Mouse (Mus musculus): ENCODE data around the gene Zbtb16. TPM values are rescaled to one million over a fixed set of nuclear protein-coding genes. Genes with fewer than 3 reads are reported as not detected.

The Zbtb16 gene
- polyA plus RNA-seq, 1 experiment from 2014 or later: 13.3 TPM

DNA sequence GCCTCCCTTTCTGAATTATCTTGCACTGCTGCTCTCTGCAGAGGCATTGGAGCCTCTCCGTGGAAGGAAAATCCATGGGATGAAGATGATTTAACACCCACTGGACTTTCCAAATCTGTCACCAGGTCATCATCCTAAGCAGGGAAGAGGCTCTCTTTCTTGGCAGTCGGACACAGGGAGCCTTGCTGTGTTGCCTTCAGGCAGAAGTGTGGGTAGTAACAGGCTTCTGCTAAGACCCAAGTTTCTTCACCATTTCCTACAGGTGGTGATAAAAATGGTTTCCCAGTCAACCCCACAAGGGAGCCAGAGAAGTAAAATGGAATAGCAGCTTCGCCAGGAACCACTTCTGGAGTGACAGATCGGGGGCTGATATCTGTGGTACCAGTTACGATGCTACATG lies 13.5 kb upstream of the Zbtb16 start:
- no peak overlapping the region for H3K27ac ChIP-seq (ENCODE audit: low read length)
- no peak overlapping the region for H3K9ac ChIP-seq (ENCODE audit: low read length)
- no peak overlapping the region for H3K4me2 ChIP-seq (ENCODE audit: low read depth, low read length)
- H3K9me3 ChIP-seq (ENCODE audit: control insufficient read depth, low read length): no peaks in the 10 kb centered on the region
- H3K27me3 ChIP-seq (ENCODE audit: control insufficient read depth, insufficient read depth, low read depth, low read length): no peaks in the 10 kb centered on the region
- ATAC-seq (ENCODE audit: low read depth): no peak
- no peaks in the 10 kb centered on the region for H3K36me3 ChIP-seq (ENCODE audit: control insufficient read depth, insufficient read depth, low read length)
- no peaks in the 10 kb centered on the region for H3K4me1 ChIP-seq (replicated peaks; ENCODE audit: control insufficient read depth, insufficient read depth, low read length)
- no peak overlapping the region for H3K4me3 ChIP-seq (ENCODE audit: low read length)
- WGBS: 71% methylated on average over 5 of the region's 5 CpGs

GRCm38 (mm10) chr9:48839568-48839967 lies 3.5 kb upstream of the Zbtb16 start:
- no peak overlapping the region for H3K4me3 ChIP-seq (ENCODE audit: low read length)
- H3K27me3 ChIP-seq (ENCODE audit: control insufficient read depth, insufficient read depth, low read depth, low read length): peaks cover 9% of the 10 kb centered on the region; the same call in 1 of the 2 replicates
- no peak overlapping the region for H3K9ac ChIP-seq (ENCODE audit: low read length)
- H3K4me2 ChIP-seq (ENCODE audit: low read depth, low read length): no peak overlapping the region
- no peaks in the 10 kb centered on the region for H3K36me3 ChIP-seq (ENCODE audit: control insufficient read depth, insufficient read depth, low read length)
- no peak overlapping the region for H3K27ac ChIP-seq (ENCODE audit: low read length)
- 91% methylated on average over 3 of the region's 3 CpGs for WGBS
- no peak for ATAC-seq (ENCODE audit: low read depth)
- H3K9me3 ChIP-seq (ENCODE audit: control insufficient read depth, low read length): no peaks in the 10 kb centered on the region
- peaks cover 4% of the 10 kb centered on the region; the same call in 1 of the 2 replicates for H3K4me1 ChIP-seq (replicated peaks; ENCODE audit: control insufficient read depth, insufficient read depth, low read length)

DNA sequence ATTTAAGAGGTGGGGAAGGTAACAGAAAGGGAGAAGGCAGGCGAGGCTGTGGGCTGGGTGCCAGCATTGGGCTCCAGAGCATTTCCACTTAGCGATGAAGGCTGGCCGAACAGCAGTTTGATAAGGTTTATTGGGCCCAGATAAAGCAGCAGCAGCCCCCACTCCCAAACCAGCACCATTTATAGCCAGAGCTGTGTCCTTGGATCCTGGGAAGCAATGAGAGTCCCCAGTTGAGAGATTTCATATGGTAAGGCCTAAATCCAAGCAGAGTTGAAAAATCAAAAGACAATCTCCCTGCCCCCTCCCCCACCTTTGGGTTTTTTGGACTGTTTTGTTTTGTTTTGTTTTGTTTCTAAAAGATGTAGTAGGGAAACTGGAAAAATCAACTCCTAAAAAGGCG lies 2.3 kb upstream of the Zbtb16 start:
- H3K27ac ChIP-seq (ENCODE audit: low read length): no peak overlapping the region
- H3K4me1 ChIP-seq (replicated peaks; ENCODE audit: control insufficient read depth, insufficient read depth, low read length): peaks cover 7% of the 10 kb centered on the region
- ATAC-seq (ENCODE audit: low read depth): no peak
- no peaks in the 10 kb centered on the region for H3K36me3 ChIP-seq (ENCODE audit: control insufficient read depth, insufficient read depth, low read length)
- H3K9ac ChIP-seq (ENCODE audit: low read length): no peak overlapping the region
- peaks cover 21% of the 10 kb centered on the region for H3K27me3 ChIP-seq (ENCODE audit: control insufficient read depth, insufficient read depth, low read depth, low read length)
- H3K4me3 ChIP-seq (ENCODE audit: low read length): no peak overlapping the region
- H3K9me3 ChIP-seq (ENCODE audit: control insufficient read depth, low read length): no peaks in the 10 kb centered on the region
- 44% methylated on average over 4 of the region's 4 CpGs for WGBS
- H3K4me2 ChIP-seq (ENCODE audit: low read depth, low read length): no peak overlapping the region

DNA sequence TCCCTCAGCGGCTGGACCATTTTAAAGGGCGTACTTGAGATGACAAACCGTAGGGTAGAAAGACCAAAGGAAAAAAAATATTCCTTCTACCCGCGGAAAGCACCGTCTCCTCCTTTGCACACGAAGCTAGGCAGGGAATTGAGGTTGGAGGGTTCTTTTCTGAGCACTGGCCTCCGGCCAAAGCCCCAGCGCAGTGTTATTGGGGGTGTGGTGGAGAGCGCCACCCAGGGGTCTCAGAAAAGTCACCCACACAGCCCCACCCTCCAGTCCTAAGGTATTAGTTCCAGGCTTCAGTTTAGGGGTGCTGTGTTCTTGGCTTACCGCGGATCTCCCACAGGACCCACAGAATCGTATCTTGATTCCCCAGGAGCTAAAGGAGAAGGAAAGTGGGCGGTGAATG lies 1.2 kb upstream of the Zbtb16 start:
- Histone ChIP-seq H3K9me3 (ENCODE audit: control insufficient read depth, low read length) (no peaks in the 10 kb centered on the region), H3K4me1 (replicated peaks; ENCODE audit: control insufficient read depth, insufficient read depth, low read length) (peaks cover 7% of the 10 kb centered on the region), H3K27me3 (ENCODE audit: control insufficient read depth, insufficient read depth, low read depth, low read length) (peaks cover 33% of the 10 kb centered on the region), H3K4me3 (ENCODE audit: low read length) (peak overlapping the region; percentile 74; the same call in 1 of the 2 replicates), H3K4me2 (ENCODE audit: low read depth, low read length) (peak overlapping the region; percentile 88), H3K9ac (ENCODE audit: low read length) (peak overlapping the region; percentile 86; the same call in 1 of the 2 replicates), H3K27ac (ENCODE audit: low read length) (no peak overlapping the region), H3K36me3 (ENCODE audit: control insufficient read depth, insufficient read depth, low read length) (peaks cover 5% of the 10 kb centered on the region; the same call in 1 of the 2 replicates)
- 6% methylated on average over 14 of the region's 14 CpGs for WGBS
- ATAC-seq (ENCODE audit: low read depth): no peak

- Histone ChIP-seq H3K4me1 (replicated peaks; ENCODE audit: control insufficient read depth, insufficient read depth, low read length) (peaks cover 7% of the 10 kb centered on the region), H3K36me3 (ENCODE audit: control insufficient read depth, insufficient read depth, low read length) (peaks cover 10% of the 10 kb centered on the region; the same call in 1 of the 2 replicates), H3K27ac (ENCODE audit: low read length) (no peak overlapping the region), H3K9ac (ENCODE audit: low read length) (peak overlapping the region; percentile 86), H3K27me3 (ENCODE audit: control insufficient read depth, insufficient read depth, low read depth, low read length) (peaks cover 39% of the 10 kb centered on the region), H3K4me2 (ENCODE audit: low read depth, low read length) (peak overlapping the region; percentile 88), H3K4me3 (ENCODE audit: low read length) (peak overlapping the region; percentile 74), H3K9me3 (ENCODE audit: control insufficient read depth, low read length) (no peaks in the 10 kb centered on the region)
- ATAC-seq (ENCODE audit: low read depth): no peak
- 3% methylated on average over 12 of the region's 12 CpGs for WGBS
Observed at GRCm38 (mm10) chr9:48836566-48836930, 526 bp upstream of the Zbtb16 start.

- no peak for ATAC-seq (ENCODE audit: low read depth)
- no peaks in the 10 kb centered on the region for H3K9me3 ChIP-seq (ENCODE audit: control insufficient read depth, low read length)
- peak overlapping the region; percentile 74 for H3K4me3 ChIP-seq (ENCODE audit: low read length)
- H3K4me2 ChIP-seq (ENCODE audit: low read depth, low read length): peak overlapping the region; percentile 88
- H3K36me3 ChIP-seq (ENCODE audit: control insufficient read depth, insufficient read depth, low read length): peaks cover 18% of the 10 kb centered on the region
- H3K27me3 ChIP-seq (ENCODE audit: control insufficient read depth, insufficient read depth, low read depth, low read length): peaks cover 48% of the 10 kb centered on the region
- peak overlapping the region; percentile 86 for H3K9ac ChIP-seq (ENCODE audit: low read length)
- H3K4me1 ChIP-seq (replicated peaks; ENCODE audit: control insufficient read depth, insufficient read depth, low read length): peaks cover 7% of the 10 kb centered on the region
- H3K27ac ChIP-seq (ENCODE audit: low read length): no peak overlapping the region
- WGBS: under 1% methylated on average over 65 of the region's 65 CpGs
Observed at GRCm38 (mm10) chr9:48834541-48835411, 1.2 kb downstream of the Zbtb16 start.

DNA sequence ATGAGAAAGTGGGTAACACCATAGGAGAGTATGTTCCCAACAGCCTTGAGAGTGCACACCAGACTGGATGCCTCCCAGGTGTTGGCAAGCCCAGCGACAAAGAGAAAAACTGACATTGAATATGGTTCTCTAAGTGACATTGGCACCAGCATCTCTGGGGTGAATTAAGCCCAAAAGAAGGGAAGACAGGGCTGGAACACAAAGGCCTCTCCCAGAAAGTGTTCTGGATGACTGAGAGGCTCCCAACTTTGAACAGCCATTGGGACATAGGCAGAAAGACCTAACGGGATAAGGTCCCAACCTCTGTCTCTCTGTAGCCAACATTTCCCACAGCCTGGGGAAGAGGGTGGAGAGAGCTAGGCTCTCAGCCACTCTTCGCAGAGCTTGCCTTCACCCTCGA lies 2.0 kb downstream of the Zbtb16 start:
- peaks cover 48% of the 10 kb centered on the region for H3K27me3 ChIP-seq (ENCODE audit: control insufficient read depth, insufficient read depth, low read depth, low read length)

DNA sequence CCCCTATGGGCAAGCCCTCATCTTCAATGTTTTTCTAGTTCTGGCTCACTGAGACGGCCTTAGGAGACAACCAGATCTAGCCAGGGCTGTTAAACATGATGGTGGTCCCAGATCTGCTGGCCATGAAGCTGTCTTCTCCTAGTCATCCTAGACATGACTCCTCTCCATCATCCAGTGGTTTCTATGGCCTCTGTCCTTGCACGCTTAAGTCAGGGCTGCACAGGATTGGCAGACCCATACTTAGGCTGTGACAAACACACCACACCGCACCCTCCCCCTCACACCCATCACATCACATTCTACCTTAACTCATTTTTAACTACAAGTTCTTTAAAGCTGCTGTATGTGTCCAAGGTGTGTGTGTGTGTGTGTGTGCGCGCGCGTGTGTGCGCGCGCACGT lies 2.5 kb downstream of the Zbtb16 start:
- ATAC-seq (ENCODE audit: low read depth): no peak
- peaks cover 7% of the 10 kb centered on the region for H3K4me1 ChIP-seq (replicated peaks; ENCODE audit: control insufficient read depth, insufficient read depth, low read length)
- H3K27me3 ChIP-seq (ENCODE audit: control insufficient read depth, insufficient read depth, low read depth, low read length): peaks cover 48% of the 10 kb centered on the region
- no peak overlapping the region for H3K27ac ChIP-seq (ENCODE audit: low read length)
- H3K36me3 ChIP-seq (ENCODE audit: control insufficient read depth, insufficient read depth, low read length): peaks cover 18% of the 10 kb centered on the region
- no peak overlapping the region for H3K9ac ChIP-seq (ENCODE audit: low read length)
- H3K9me3 ChIP-seq (ENCODE audit: control insufficient read depth, low read length): no peaks in the 10 kb centered on the region
- H3K4me2 ChIP-seq (ENCODE audit: low read depth, low read length): no peak overlapping the region
- no peak overlapping the region for H3K4me3 ChIP-seq (ENCODE audit: low read length)
- WGBS: 89% methylated on average over 11 of the region's 11 CpGs

More for the DNA sequence above, 2.0 kb downstream of the Zbtb16 start:
- H3K4me1 ChIP-seq (replicated peaks; ENCODE audit: control insufficient read depth, insufficient read depth, low read length): peaks cover 7% of the 10 kb centered on the region
- H3K36me3 ChIP-seq (ENCODE audit: control insufficient read depth, insufficient read depth, low read length): peaks cover 18% of the 10 kb centered on the region
- no peak overlapping the region for H3K27ac ChIP-seq (ENCODE audit: low read length)
- WGBS: 23% methylated on average over 4 of the region's 4 CpGs
- peak overlapping the region; percentile 74 for H3K4me3 ChIP-seq (ENCODE audit: low read length)
- no peaks in the 10 kb centered on the region for H3K9me3 ChIP-seq (ENCODE audit: control insufficient read depth, low read length)
- H3K4me2 ChIP-seq (ENCODE audit: low read depth, low read length): peak overlapping the region; percentile 88
- ATAC-seq (ENCODE audit: low read depth): no peak
- H3K9ac ChIP-seq (ENCODE audit: low read length): peak overlapping the region; percentile 86

DNA sequence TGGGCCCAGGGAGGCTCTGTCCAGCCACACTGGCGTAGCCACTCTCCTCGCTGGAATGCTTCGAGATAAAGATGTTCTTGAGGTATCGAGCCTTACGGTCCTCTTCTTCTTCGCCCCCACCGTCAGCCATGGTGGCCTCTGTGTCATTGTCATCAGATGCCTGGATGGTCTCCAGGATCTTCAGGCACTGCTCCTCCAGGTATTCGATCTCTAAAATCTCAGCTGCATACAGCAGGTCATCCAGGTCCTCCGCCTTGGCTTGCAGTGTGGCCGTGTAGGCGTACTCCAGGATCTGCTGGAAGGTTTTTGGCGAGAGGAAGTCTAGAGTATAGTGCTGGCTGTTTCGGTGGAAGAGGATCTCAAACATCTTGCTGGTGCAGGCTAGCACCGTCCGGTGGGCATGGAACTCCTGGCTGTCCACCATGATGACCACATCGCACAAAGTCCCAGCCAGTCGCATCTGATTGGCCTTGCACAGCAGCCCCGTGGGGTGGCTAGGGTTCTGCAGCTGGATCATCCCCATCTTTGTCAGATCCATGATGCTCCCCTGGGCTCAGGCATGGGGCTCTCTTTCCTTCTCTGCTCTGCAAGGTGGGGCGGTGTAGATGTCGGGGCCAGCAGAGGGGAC lies 3.4 kb downstream of the Zbtb16 start:
- no peak for ATAC-seq (ENCODE audit: low read depth)
- H3K27me3 ChIP-seq (ENCODE audit: control insufficient read depth, insufficient read depth, low read depth, low read length): peaks cover 47% of the 10 kb centered on the region
- WGBS: 90% methylated on average over 20 of the region's 20 CpGs
- H3K4me2 ChIP-seq (ENCODE audit: low read depth, low read length): no peak overlapping the region
- no peak overlapping the region for H3K9ac ChIP-seq (ENCODE audit: low read length)
- no peak overlapping the region for H3K4me3 ChIP-seq (ENCODE audit: low read length)
- H3K27ac ChIP-seq (ENCODE audit: low read length): no peak overlapping the region
- peaks cover 7% of the 10 kb centered on the region for H3K4me1 ChIP-seq (replicated peaks; ENCODE audit: control insufficient read depth, insufficient read depth, low read length)
- H3K9me3 ChIP-seq (ENCODE audit: control insufficient read depth, low read length): no peaks in the 10 kb centered on the region
- H3K36me3 ChIP-seq (ENCODE audit: control insufficient read depth, insufficient read depth, low read length): peaks cover 18% of the 10 kb centered on the region
